Mouse (Mus musculus) kidney, embryonic 14.5 days (tissue): ENCODE data around the gene Commd1. TPM values are rescaled to one million over a fixed set of nuclear protein-coding genes. Genes with fewer than 3 reads are reported as not detected.
A peak's percentile ranks its signal among the peaks of the same experiment; 100 is the strongest.

Source experiments
- ATAC-seq: fragments of 200-750 bp; cut with Nextera tagmentation; 2 replicates; pipeline ENCODE4 v1.8.0; 2017; ENCODE audit warnings: moderate number of reproducible peaks, mild to moderate bottlenecking, moderate TSS enrichment, moderate library complexity; ENCODE audit not compliant: low FRiP score, low TSS enrichment
- H3K27ac ChIP-seq: fragments of 300-500 bp; sonication (generic); 2 replicates; pipeline ENCODE4 v1.5.1; 2014; ENCODE audit warnings: low read depth, mild to moderate bottlenecking, low read length, moderate library complexity, mixed read lengths
- H3K27me3 ChIP-seq: fragments of 300-500 bp; sonication (generic); 2 replicates; pipeline ENCODE4 v1.6.1; 2014; ENCODE audit warnings: mild to moderate bottlenecking, low read length; ENCODE audit not compliant: control insufficient read depth, insufficient read depth
- H3K36me3 ChIP-seq: fragments of 300-500 bp; sonication (generic); 2 replicates; pipeline ENCODE4 v1.6.1; 2014; ENCODE audit warnings: low read length, mixed read lengths; ENCODE audit not compliant: control insufficient read depth, insufficient read depth
- H3K4me1 ChIP-seq: fragments of 300-500 bp; sonication (generic); 2 replicates; pipeline ENCODE4 v1.6.1; 2014; ENCODE audit warnings: low read length, mixed read lengths; ENCODE audit not compliant: control insufficient read depth, insufficient read depth
- H3K4me2 ChIP-seq: fragments of 300-500 bp; sonication (generic); replicated peaks from 2 replicates; pipeline ENCODE4 v1.6.1; 2014; ENCODE audit warnings: low read depth, mild to moderate bottlenecking, low read length
- H3K4me3 ChIP-seq: fragments of 300-500 bp; sonication (generic); 2 replicates; pipeline ENCODE4 v1.5.1; 2014; ENCODE audit warnings: mild to moderate bottlenecking, low read length
- H3K9ac ChIP-seq: fragments of 300-500 bp; sonication (generic); 2 replicates; pipeline ENCODE4 v1.6.1; 2014; ENCODE audit warnings: low read depth, mild to moderate bottlenecking, low read length, moderate library complexity
- H3K9me3 ChIP-seq: fragments of 300-500 bp; sonication (generic); 2 replicates; pipeline ENCODE4 v1.6.1; 2016; ENCODE audit warnings: low read length; ENCODE audit not compliant: control insufficient read depth
- WGBS: fragments of 180-500 bp; shearing (Covaris S2); extraction: QIAGEN DNeasy Blood & Tissue Kit; methylation state at CpG from one replicate; pipeline ENCODE4 v1.1.7; 2014; 5-methylcytosine and 5-hydroxymethylcytosine counted together
- polyA plus RNA-seq: library from polyadenylated mRNA; unstranded; fragments of >200 nt; fragmentation: Nextera tagmentation; extraction: Ambion mirVana; gene quantifications from 2 replicates; pipeline ENCODE4 v1.2.1, GENCODE M21; 2014

Commd1 gene
- polyA plus RNA-seq, 1 experiment from 2014 or later: 398 TPM

DNA sequence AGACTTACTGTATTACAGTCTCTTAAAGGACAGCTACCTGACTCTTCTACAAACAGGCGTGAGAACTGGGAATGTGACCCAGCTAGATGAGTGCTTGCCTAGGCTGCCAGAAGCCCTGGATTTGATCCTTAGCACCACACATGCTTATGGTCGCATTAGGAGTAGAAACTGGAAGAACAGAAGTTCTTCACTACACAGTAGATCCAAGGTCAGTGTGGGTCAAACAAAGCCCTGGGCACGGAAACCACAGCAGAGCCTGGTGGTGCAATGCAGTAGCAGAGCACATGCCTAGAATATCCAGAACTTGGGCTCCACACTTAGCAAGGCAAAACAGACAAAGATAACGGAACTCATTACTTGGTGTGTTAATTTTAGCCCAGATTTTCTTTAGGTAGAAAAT is 132.1 kb downstream of the Commd1 start:
- Histone ChIP-seq H3K9me3 (no peaks in the 10 kb centered on the region), H3K27ac (no peak overlapping the region), H3K36me3 (no peaks in the 10 kb centered on the region), H3K9ac (no peak overlapping the region), H3K4me2 (no peak overlapping the region), H3K4me1 (peaks cover 21% of the 10 kb centered on the region), H3K27me3 (no peaks in the 10 kb centered on the region), H3K4me3 (no peak overlapping the region)
- ATAC-seq: no peak
- WGBS: 76% methylated on average over 4 of the region's 4 CpGs

DNA sequence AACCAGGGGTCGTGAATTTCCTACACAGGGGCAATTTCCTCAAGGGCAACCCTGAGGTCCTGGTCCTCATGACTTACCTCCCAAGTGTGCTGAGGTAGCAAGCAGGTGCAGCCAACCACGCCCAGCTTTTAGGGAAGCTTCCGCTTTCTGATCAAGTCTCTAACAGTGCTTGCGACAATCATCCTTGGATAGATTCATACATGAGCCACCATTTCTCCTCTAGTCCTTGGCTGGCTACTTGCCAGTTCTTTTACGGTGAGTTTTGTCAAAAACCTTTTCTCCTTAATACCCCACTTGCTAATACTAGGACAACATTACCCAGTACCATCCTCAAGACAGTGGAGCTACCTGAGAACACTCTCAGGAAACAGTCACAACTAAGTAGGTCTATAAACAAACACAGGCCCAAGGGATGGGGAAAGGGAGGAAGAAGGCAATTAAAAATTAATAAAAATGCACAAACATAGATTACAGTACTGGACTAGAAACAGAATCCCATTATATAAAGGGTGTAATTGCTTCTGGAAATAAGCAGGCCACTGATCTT is 133.5 kb downstream of the Commd1 start:
- Histone ChIP-seq H3K4me2 (no peak overlapping the region), H3K36me3 (no peaks in the 10 kb centered on the region), H3K9ac (no peak overlapping the region), H3K4me1 (peaks cover 21% of the 10 kb centered on the region), H3K4me3 (no peak overlapping the region), H3K27ac (peak overlapping the region; percentile 45; the same call in 1 of the 2 replicates), H3K27me3 (no peaks in the 10 kb centered on the region), H3K9me3 (no peaks in the 10 kb centered on the region)
- 58% methylated on average over 5 of the region's 5 CpGs for WGBS
- no peak for ATAC-seq

DNA sequence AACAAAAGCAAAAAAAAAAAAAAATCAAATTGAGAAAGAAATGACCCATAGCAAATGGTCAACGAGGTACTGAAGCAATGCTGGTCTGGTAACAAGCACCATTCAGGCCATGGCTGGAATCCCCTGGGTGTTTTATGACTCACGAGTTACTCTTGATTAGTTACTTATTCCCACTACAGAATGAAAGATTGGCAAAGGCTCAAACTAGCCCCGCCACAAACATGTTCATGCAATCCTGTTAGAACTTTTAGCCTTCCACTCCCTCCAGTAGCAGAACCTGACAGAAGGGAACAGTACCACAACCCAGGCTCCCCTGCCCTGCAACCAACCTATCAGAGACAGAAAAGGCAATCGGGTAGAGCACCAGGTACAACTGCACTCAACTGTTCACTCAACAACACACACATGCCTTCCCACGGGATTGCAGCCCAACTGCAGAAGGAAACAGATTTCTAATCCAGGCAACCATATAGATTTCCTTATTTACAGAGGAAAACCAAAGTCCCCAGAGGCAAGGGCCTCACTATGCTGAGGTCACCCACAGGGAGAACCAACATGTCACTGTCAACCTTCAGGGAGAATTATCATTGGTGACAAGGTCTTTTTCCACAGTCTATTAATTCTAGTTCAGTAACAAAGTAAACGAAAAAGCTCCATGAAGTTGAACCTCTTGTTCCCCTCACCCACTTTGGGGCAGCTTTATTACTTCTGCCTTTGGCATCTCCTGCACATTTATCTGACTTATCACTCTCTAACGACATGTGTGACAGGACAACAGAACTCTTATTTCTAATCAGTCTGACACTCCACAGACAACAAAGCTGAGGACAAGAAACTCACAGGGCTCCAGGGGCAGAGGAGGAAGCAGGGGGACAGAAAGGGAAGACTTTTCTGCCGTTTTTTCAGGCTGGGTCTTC is 134.2 kb downstream of the Commd1 start:
- peak overlapping the region; percentile 45; the same call in 1 of the 2 replicates for H3K27ac ChIP-seq
- no peak overlapping the region for H3K4me2 ChIP-seq
- H3K9ac ChIP-seq: no peak overlapping the region
- no peak; the same call in 1 of the 2 replicates for ATAC-seq
- H3K36me3 ChIP-seq: no peaks in the 10 kb centered on the region
- no peak overlapping the region for H3K4me3 ChIP-seq
- no peaks in the 10 kb centered on the region for H3K9me3 ChIP-seq
- no peaks in the 10 kb centered on the region for H3K27me3 ChIP-seq
- 23% methylated on average over 8 of the region's 8 CpGs for WGBS
- H3K4me1 ChIP-seq: peaks cover 24% of the 10 kb centered on the region

DNA sequence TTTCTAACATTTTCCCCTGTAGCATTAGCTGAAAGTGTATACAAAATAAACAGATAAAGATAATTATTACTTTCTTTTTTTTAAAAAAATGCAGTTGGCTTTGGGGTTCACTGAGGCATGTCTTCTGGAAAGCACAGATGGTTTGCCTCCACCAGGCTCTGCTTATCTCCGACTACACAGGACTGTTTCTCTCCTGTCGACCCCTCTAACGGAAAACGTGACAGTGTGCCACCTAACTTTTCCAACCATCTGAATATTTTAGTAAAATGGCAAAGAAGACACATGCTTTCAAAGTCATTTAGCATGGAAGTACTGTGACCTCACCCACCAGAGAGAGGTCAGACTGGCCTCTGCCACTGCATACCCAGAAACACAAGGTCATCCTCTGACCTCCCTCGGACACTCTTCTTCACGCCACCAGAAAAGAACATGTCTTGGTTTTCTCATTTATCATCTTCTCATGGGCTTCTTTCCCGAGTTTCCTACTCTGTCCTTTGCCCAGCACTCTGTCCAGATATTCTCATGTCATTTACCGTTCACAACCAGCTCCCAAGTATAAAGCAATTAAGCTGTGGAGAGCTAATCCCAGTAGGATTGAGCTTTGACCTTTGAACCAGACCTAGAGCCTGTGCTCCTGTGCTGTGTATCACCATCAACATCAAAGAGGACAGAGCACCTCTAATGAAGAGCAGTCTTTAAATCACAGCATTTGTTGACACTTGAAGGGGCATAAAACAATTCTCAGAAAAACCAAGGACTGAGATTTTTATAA is 135.0 kb downstream of the Commd1 start:
- Histone ChIP-seq H3K27me3 (no peaks in the 10 kb centered on the region), H3K9ac (no peak overlapping the region), H3K4me1 (peaks cover 26% of the 10 kb centered on the region), H3K4me2 (no peak overlapping the region), H3K4me3 (no peak overlapping the region), H3K9me3 (no peaks in the 10 kb centered on the region), H3K36me3 (no peaks in the 10 kb centered on the region), H3K27ac (no peak overlapping the region; the same call in 1 of the 2 replicates)
- ATAC-seq: no peak
- WGBS: 40% methylated on average over 8 of the region's 8 CpGs

Other genes with a start within 250 kb of the Commd1 start
- gene B3gnt2, start 121.4 kb downstream of the Commd1 start, polyA plus RNA-seq: 4.6 and 9.1 TPM in 2 replicates
- gene Zrsr1, start 10.4 kb downstream of the Commd1 start, polyA plus RNA-seq: 2.3 and 3.0 TPM in 2 replicates
- 13.7 and 19.7 TPM in 2 replicates for gene Gm28048, start 292 bp downstream of the Commd1 start, polyA plus RNA-seq
- 303 and 365 TPM in 2 replicates for gene Cct4, start 8.1 kb upstream of the Commd1 start, polyA plus RNA-seq
- gene Fam161a, start 25.1 kb upstream of the Commd1 start, polyA plus RNA-seq: 2.3 and 3.1 TPM in 2 replicates